ENCODE assay signal across 22 mouse cellular contexts in the genomic region with DNA sequence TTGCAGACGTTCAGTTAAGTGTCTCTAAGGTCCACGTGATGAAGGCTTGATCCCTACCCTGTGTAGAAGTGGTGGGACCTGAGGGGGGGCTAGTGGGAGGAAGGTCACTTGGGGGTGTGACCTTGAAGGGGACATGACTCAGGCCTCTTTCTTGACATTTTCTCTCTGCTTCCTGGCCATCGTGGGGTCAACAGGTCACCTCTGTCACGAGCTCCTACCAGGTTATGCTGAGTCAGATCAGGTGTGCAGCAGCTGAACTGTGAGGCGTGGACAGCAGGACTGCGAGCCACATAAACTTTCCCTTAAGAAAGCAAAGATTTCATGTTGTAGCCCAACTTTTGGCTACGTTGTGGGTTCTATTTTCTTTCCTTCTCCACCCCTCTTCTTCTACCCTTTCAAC.
A peak's percentile ranks its signal among the peaks of the same experiment; 100 is the strongest.
DNase-seq lines count a peak whose midpoint lies in the region; ATAC-seq and TF ChIP-seq lines count a peak whose summit lies in the region.
"Had no signal": no experiment of that assay in that cellular context is flagged by ENCODE, and none has a peak within 500 bp of the region (broad histone marks: within the 10 kb centered on the region; RNA-seq: fewer than 3 reads in every experiment).

No protein-coding gene starts in this region.

- in situ Hi-C loops in CH12.LX (cut with MboI; ENCODE audit: low pct_ligation_motif_present, low pct_unique_long_range_greater_than_20kb, low sequenced_read_pairs) = loop anchor here (5.0 kb wide), 1 partner anchor 52 kb away; no protein-coding TSS in a partner anchor

- ATAC-seq in heart, postnatal 0 days (ENCODE audit: insufficient read depth, low read depth) = no peak
- no peak for ATAC-seq in liver, postnatal 0 days
- no peak for ATAC-seq in liver, embryonic 12.5 days
- ATAC-seq: forebrain, embryonic 15.5 days; midbrain, embryonic 13.5 days; Patski had no signal

- H3K36me3 ChIP-seq in heart, postnatal 0 days (replicated peaks; ENCODE audit: control insufficient read depth, insufficient read depth, low read length) = no peaks in the 10 kb centered on the region
- H3K36me3 ChIP-seq in heart, adult 2 months (ENCODE audit: control insufficient read depth, insufficient read depth, low read length) = no peaks in the 10 kb centered on the region
- no peaks in the 10 kb centered on the region for H3K36me3 ChIP-seq in liver, postnatal 0 days (replicated peaks; ENCODE audit: insufficient read depth, low read length)
- H3K36me3 ChIP-seq in liver, embryonic 12.5 days = no peaks in the 10 kb centered on the region
- H3K36me3 ChIP-seq in CH12.LX (replicated peaks in 1 of 2; ENCODE audit: control insufficient read depth in 1 of 2, insufficient read depth in 1 of 2, low read length in 1 of 2) = no peaks in the 10 kb centered on the region
- no peaks in the 10 kb centered on the region for H3K36me3 ChIP-seq in hindbrain, embryonic 10.5 days
- H3K36me3 ChIP-seq: embryonic facial prominence, embryonic 10.5 days; forebrain, embryonic 15.5 days; heart, embryonic 12.5 days; hindbrain, embryonic 15.5 days; limb, embryonic 15.5 days; liver, embryonic 15.5 days; midbrain, embryonic 13.5 days had no signal

- no peak for TF ChIP-seq POLR2A in heart, adult 2 months (IDR thresholded peaks at IDR 0.05; ENCODE audit: insufficient read depth, low read depth, low read length)
- TF ChIP-seq POLR2A in CH12.LX (IDR thresholded peaks at IDR 0.05; ENCODE audit: low read depth, low read length) = no peak

- H3K27ac ChIP-seq in heart, postnatal 0 days (ENCODE audit: low read depth) = peak overlapping the region; percentile 70; the same call in 1 of the 2 replicates
- no peak overlapping the region for H3K27ac ChIP-seq in heart, adult 2 months
- H3K27ac ChIP-seq in liver, postnatal 0 days (ENCODE audit: low read depth) = peak overlapping the region; percentile 75; the same call in 1 of the 2 replicates
- no peak overlapping the region for H3K27ac ChIP-seq in liver, embryonic 12.5 days
- no peak overlapping the region for H3K27ac ChIP-seq in CH12.LX (ENCODE audit: insufficient read depth, low read depth)
- no peak overlapping the region for H3K27ac ChIP-seq in hindbrain, embryonic 10.5 days
- H3K27ac ChIP-seq: forebrain, embryonic 15.5 days; hindbrain, embryonic 15.5 days; limb, embryonic 15.5 days; liver, embryonic 15.5 days had no signal

- no peak overlapping the region for H3K9ac ChIP-seq in heart, postnatal 0 days (replicated peaks; ENCODE audit: low read depth, low read length)
- H3K9ac ChIP-seq in heart, adult 2 months (ENCODE audit: low read depth, low read length) = no peak overlapping the region
- H3K9ac ChIP-seq in liver, postnatal 0 days (replicated peaks) = no peak overlapping the region
- H3K9ac ChIP-seq in liver, embryonic 12.5 days = no peak overlapping the region
- no peak overlapping the region for H3K9ac ChIP-seq in CH12.LX (ENCODE audit: insufficient read depth, low read depth)
- H3K9ac ChIP-seq: forebrain, embryonic 15.5 days; heart, embryonic 12.5 days; hindbrain, embryonic 15.5 days; limb, embryonic 15.5 days; liver, embryonic 15.5 days; midbrain, embryonic 13.5 days had no signal

- dilution Hi-C loops in CH12.LX (cut with MboI; ENCODE audit: extremely low pct_ligation_motif_present, extremely low pct_unique_long_range_greater_than_20kb, low sequenced_read_pairs) = no loop called here

- 62% methylated on average over 7 of the region's 7 CpGs for WGBS in heart, postnatal 0 days
- 79% methylated on average over 7 of the region's 7 CpGs for WGBS in heart, adult 2 months
- WGBS in liver, postnatal 0 days (ENCODE audit: insufficient replicate concordance) = 64% methylated on average over 7 of the region's 7 CpGs
- WGBS in liver, embryonic 12.5 days (ENCODE audit: insufficient replicate concordance) = 51% methylated on average over 7 of the region's 7 CpGs
- WGBS in hindbrain, embryonic 10.5 days = 78% methylated on average over 7 of the region's 7 CpGs

- no peak for TF ChIP-seq CTCF in heart, postnatal 0 days (IDR thresholded peaks at IDR 0.05; ENCODE audit: low read depth)
- TF ChIP-seq CTCF in heart, adult 2 months (IDR thresholded peaks at IDR 0.05) = no peak
- no peak for TF ChIP-seq CTCF in liver, postnatal 0 days (IDR thresholded peaks at IDR 0.05; ENCODE audit: low read depth)
- TF ChIP-seq CTCF in CH12.LX (conservative IDR thresholded peaks at IDR 0.05 in 1 of 2, IDR thresholded peaks at IDR 0.05 in 1 of 2; ENCODE audit: low read depth in 2 of 2, low read length in 2 of 2) = no peak

- intact Hi-C loops in heart, adult 2 months (cut with DNase I) = no loop called here

- TF ChIP-seq EP300 in heart, postnatal 0 days (IDR thresholded peaks at IDR 0.05; ENCODE audit: low read depth) = no peak
- TF ChIP-seq EP300 in heart, adult 2 months (IDR thresholded peaks at IDR 0.05; ENCODE audit: insufficient read depth, low read depth, low read length) = no peak
- no peak for TF ChIP-seq EP300 in liver, postnatal 0 days (IDR thresholded peaks at IDR 0.05; ENCODE audit: low read depth)
- no peak for TF ChIP-seq EP300 in CH12.LX (IDR thresholded peaks at IDR 0.05; ENCODE audit: low read length)

- H3K27me3 ChIP-seq in heart, postnatal 0 days (ENCODE audit: control insufficient read depth, insufficient read depth, low read length) = no peaks in the 10 kb centered on the region
- no peaks in the 10 kb centered on the region for H3K27me3 ChIP-seq in heart, adult 2 months (ENCODE audit: control insufficient read depth, insufficient read depth, low read length)
- no peaks in the 10 kb centered on the region for H3K27me3 ChIP-seq in liver, postnatal 0 days (ENCODE audit: insufficient read depth, low read length)
- H3K27me3 ChIP-seq in liver, embryonic 12.5 days (replicated peaks) = no peaks in the 10 kb centered on the region
- peaks cover 24% of the 10 kb centered on the region for H3K27me3 ChIP-seq in CH12.LX (replicated peaks)
- H3K27me3 ChIP-seq in hindbrain, embryonic 10.5 days (ENCODE audit: insufficient read depth, poor library complexity, severe bottlenecking) = no peaks in the 10 kb centered on the region
- H3K27me3 ChIP-seq: forebrain, embryonic 15.5 days; heart, embryonic 12.5 days; hindbrain, embryonic 15.5 days; limb, embryonic 15.5 days; liver, embryonic 15.5 days; midbrain, embryonic 13.5 days; Patski had no signal

- H3K4me3 ChIP-seq in heart, postnatal 0 days (ENCODE audit: low read depth, low read length) = no peak overlapping the region
- no peak overlapping the region for H3K4me3 ChIP-seq in heart, adult 2 months
- H3K4me3 ChIP-seq in liver, postnatal 0 days (ENCODE audit: low read depth, low read length) = no peak overlapping the region
- H3K4me3 ChIP-seq in liver, embryonic 12.5 days = no peak overlapping the region
- H3K4me3 ChIP-seq in CH12.LX (replicated peaks in 1 of 3; ENCODE audit: low read depth in 2 of 3, low read length in 2 of 3, poor library complexity in 1 of 3) = no peak overlapping the region
- no peak overlapping the region for H3K4me3 ChIP-seq in hindbrain, embryonic 10.5 days
- H3K4me3 ChIP-seq: embryonic facial prominence, embryonic 10.5 days; forebrain, embryonic 15.5 days; heart, embryonic 12.5 days; hindbrain, embryonic 15.5 days; limb, embryonic 15.5 days; liver, embryonic 15.5 days; midbrain, embryonic 13.5 days had no signal

- no peaks in the 10 kb centered on the region for H3K9me3 ChIP-seq in heart, postnatal 0 days (replicated peaks; ENCODE audit: control insufficient read depth, low read length)
- H3K9me3 ChIP-seq in liver, postnatal 0 days (ENCODE audit: low read length) = no peaks in the 10 kb centered on the region
- no peaks in the 10 kb centered on the region for H3K9me3 ChIP-seq in liver, embryonic 12.5 days (replicated peaks)
- H3K9me3 ChIP-seq in CH12.LX (replicated peaks; ENCODE audit: low read length) = no peaks in the 10 kb centered on the region
- H3K9me3 ChIP-seq in hindbrain, embryonic 10.5 days = no peaks in the 10 kb centered on the region
- H3K9me3 ChIP-seq: embryonic facial prominence, embryonic 10.5 days; forebrain, embryonic 15.5 days; heart, embryonic 12.5 days; hindbrain, embryonic 15.5 days; limb, embryonic 15.5 days; liver, embryonic 15.5 days; midbrain, embryonic 13.5 days had no signal

- no peak for TF ChIP-seq RAD21 in CH12.LX (IDR thresholded peaks at IDR 0.05; ENCODE audit: low read depth, low read length)

- no peak for DNase-seq in heart, postnatal 0 days (ENCODE audit: low spot score)
- no peak for DNase-seq in heart, adult 2 months
- no peak for DNase-seq in liver, postnatal 0 days
- no peak for DNase-seq in CH12.LX (ENCODE audit: extremely low read depth)
- peak; percentile 66 to 80 for DNase-seq in kidney, postnatal 25 days
- DNase-seq in hindbrain, embryonic 10.5 days (ENCODE audit: low spot score) = no peak
- no peak for DNase-seq in urinary bladder, postnatal 4 days (ENCODE audit: low spot score in 2 of 2)
- DNase-seq: adrenal gland, adult 8-10 months; cerebellum, adult 11-12 months; cerebellum, postnatal 10 days; gastrocnemius, postnatal 10 days; heart, postnatal 36 days; left cerebral cortex, postnatal 4 days had no signal

- H3K4me2 ChIP-seq in heart, postnatal 0 days (ENCODE audit: low read depth, low read length) = no peak overlapping the region
- no peak overlapping the region for H3K4me2 ChIP-seq in liver, postnatal 0 days (ENCODE audit: low read depth, low read length)
- no peak overlapping the region for H3K4me2 ChIP-seq in liver, embryonic 12.5 days
- H3K4me2 ChIP-seq in CH12.LX (ENCODE audit: insufficient read depth, low read depth, poor library complexity, severe bottlenecking) = no peak overlapping the region
- H3K4me2 ChIP-seq: forebrain, embryonic 15.5 days; heart, embryonic 12.5 days; hindbrain, embryonic 15.5 days; limb, embryonic 15.5 days; liver, embryonic 15.5 days; midbrain, embryonic 13.5 days had no signal

- no peaks in the 10 kb centered on the region for H3K79me2 ChIP-seq in heart, adult 2 months (replicated peaks; ENCODE audit: control insufficient read depth, insufficient read depth, low read length)
- H3K79me2 ChIP-seq in CH12.LX (replicated peaks; ENCODE audit: control insufficient read depth, extremely low read depth, insufficient read depth, poor library complexity, severe bottlenecking) = no peaks in the 10 kb centered on the region

- H3K4me1 ChIP-seq in heart, postnatal 0 days (ENCODE audit: control insufficient read depth, insufficient read depth) = peaks cover 14% of the 10 kb centered on the region
- H3K4me1 ChIP-seq in heart, adult 2 months (ENCODE audit: control insufficient read depth, insufficient read depth, low read length) = peaks cover 4% of the 10 kb centered on the region; the same call in 1 of the 2 replicates
- H3K4me1 ChIP-seq in liver, postnatal 0 days (ENCODE audit: insufficient read depth) = peaks cover 2% of the 10 kb centered on the region
- H3K4me1 ChIP-seq in liver, embryonic 12.5 days = no peaks in the 10 kb centered on the region
- H3K4me1 ChIP-seq in CH12.LX (ENCODE audit: control insufficient read depth in 1 of 2, insufficient read depth in 2 of 2) = peaks cover 19 to 31% of the 10 kb centered on the region in 2 experiments
- peaks cover 12% of the 10 kb centered on the region; the same call in 1 of the 2 replicates for H3K4me1 ChIP-seq in hindbrain, embryonic 10.5 days (replicated peaks)
- H3K4me1 ChIP-seq: forebrain, embryonic 15.5 days; liver, embryonic 15.5 days had no signal

TF ChIP-seq in CH12.LX, 34 proteins besides CTCF, POLR2A, EP300 and RAD21 (continues in another document):
- TF ChIP-seq KAT2A (IDR thresholded peaks at IDR 0.05; ENCODE audit: insufficient replicate concordance, low read length) (no peak), MAZ (IDR thresholded peaks at IDR 0.05; ENCODE audit: low read depth, low read length) (no peak)

Comparison
In these comparisons a context has a peak if more than half of its experiments do, and no peak if none do; other contexts are left out.
1. H3K27ac ChIP-seq: peak in heart, postnatal 0 days (single experiment) and liver, postnatal 0 days (single experiment); none in heart, adult 2 months (single experiment), liver, embryonic 12.5 days (single experiment), CH12.LX (single experiment) and hindbrain, embryonic 10.5 days (single experiment).
2. DNase-seq: peak in kidney, postnatal 25 days (2 of 2); none in heart, postnatal 0 days (single experiment), heart, adult 2 months (0 of 2), liver, postnatal 0 days (single experiment), CH12.LX (single experiment), hindbrain, embryonic 10.5 days (single experiment) and urinary bladder, postnatal 4 days (0 of 2).